Comparison of ENCODE assay signal across 9 mouse cellular contexts in the genomic region with DNA sequence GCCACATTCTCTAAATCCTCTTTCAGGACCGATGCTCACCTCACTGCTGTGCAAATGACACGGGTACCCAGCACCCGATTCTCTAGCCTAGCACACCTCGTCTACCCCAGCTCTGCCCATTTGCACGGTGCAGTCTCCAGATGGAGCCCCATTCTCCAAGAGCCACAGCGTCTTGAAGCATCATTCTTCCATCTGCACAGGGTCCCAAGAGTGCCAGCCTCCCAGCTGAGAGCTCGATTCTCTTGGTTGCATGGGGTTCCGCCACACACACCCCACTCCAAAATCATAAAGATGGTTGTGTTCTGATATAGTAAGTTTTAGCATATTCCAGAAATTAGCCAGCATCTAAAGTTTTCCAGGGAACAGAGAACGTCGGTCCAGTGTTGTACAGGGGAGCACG. TPM values are rescaled to one million over a fixed set of nuclear protein-coding genes. Genes with fewer than 3 reads are reported as not detected.
DNase-seq lines count a peak whose midpoint lies in the region; ATAC-seq lines count a peak whose summit lies in the region.
"Had no signal": no experiment of that assay in that cellular context is flagged by ENCODE, and none has a peak within 500 bp of the region (broad histone marks: within the 10 kb centered on the region; RNA-seq: fewer than 3 reads in every experiment).

No protein-coding gene starts in this region.

- H3K27me3 ChIP-seq in lung, embryonic 16.5 days (ENCODE audit: control insufficient read depth, insufficient read depth, low read depth, low read length): peaks cover 7% of the 10 kb centered on the region; the same call in 1 of the 2 replicates
- peaks cover 11% of the 10 kb centered on the region; the same call in 1 of the 2 replicates for H3K27me3 ChIP-seq in liver, embryonic 13.5 days

- no peaks in the 10 kb centered on the region for H3K9me3 ChIP-seq in lung, embryonic 16.5 days (ENCODE audit: control insufficient read depth, low read length)
- no peaks in the 10 kb centered on the region for H3K9me3 ChIP-seq in liver, embryonic 13.5 days (replicated peaks)

- intact Hi-C loops in left cerebral cortex, postnatal 10 days (cut with DNase I): no loop called here

- 5% methylated on average over 11 of the region's 11 CpGs for WGBS in lung, embryonic 16.5 days
- WGBS in liver, embryonic 13.5 days (ENCODE audit: insufficient replicate concordance): 6% methylated on average over 11 of the region's 11 CpGs

- H3K9ac ChIP-seq in lung, embryonic 16.5 days (ENCODE audit: low read length): peak overlapping the region; percentile 26; the same call in 1 of the 2 replicates
- peak overlapping the region; percentile 40 for H3K9ac ChIP-seq in liver, embryonic 13.5 days

- no peaks in the 10 kb centered on the region for H3K36me3 ChIP-seq in lung, embryonic 16.5 days (ENCODE audit: control insufficient read depth, insufficient read depth, low read length)
- H3K36me3 ChIP-seq in liver, embryonic 13.5 days: peaks cover 24% of the 10 kb centered on the region

- DNase-seq in cerebellum, adult 18-20 months: peak; percentile 28 to 39
- DNase-seq in cerebellum, adult 8-10 months: no peak
- DNase-seq in lung, postnatal 25 days (ENCODE audit: low spot score): no peak
- DNase-seq in liver, embryonic 13.5 days: no peak
- DNase-seq in thymus, postnatal 10 days (ENCODE audit: low spot score in 2 of 2): no peak
- DNase-seq in left cerebral cortex, postnatal 10 days (ENCODE audit: extremely low spot score in 1 of 2, low spot score in 2 of 2): no peak
- DNase-seq in kidney, postnatal 14 days: no peak
- DNase-seq: left cerebral cortex, postnatal 4 days had no signal

- H3K4me2 ChIP-seq in lung, embryonic 16.5 days (ENCODE audit: low read depth, low read length): peak overlapping the region; percentile 49
- peak overlapping the region; percentile 69 for H3K4me2 ChIP-seq in liver, embryonic 13.5 days

- peaks cover 19% of the 10 kb centered on the region for H3K4me1 ChIP-seq in lung, embryonic 16.5 days (replicated peaks; ENCODE audit: control insufficient read depth, insufficient read depth, low read length)
- peaks cover 89% of the 10 kb centered on the region for H3K4me1 ChIP-seq in liver, embryonic 13.5 days (replicated peaks)

- ATAC-seq in lung, embryonic 16.5 days (ENCODE audit: low read depth): no peak
- ATAC-seq in liver, embryonic 13.5 days (ENCODE audit: low read depth): no peak

- H3K27ac ChIP-seq in lung, embryonic 16.5 days (ENCODE audit: low read length): no peak overlapping the region
- peak overlapping the region; percentile 66 for H3K27ac ChIP-seq in liver, embryonic 13.5 days

- H3K4me3 ChIP-seq in lung, embryonic 16.5 days (ENCODE audit: low read length): peak overlapping the region; percentile 30
- peak overlapping the region; percentile 40 for H3K4me3 ChIP-seq in liver, embryonic 13.5 days (replicated peaks)

RNA-seq across cellular contexts. Expression of gene Trhr2, which starts 17.2 kb away (rescaled TPM):
- not detected in 2 replicates for polyA plus RNA-seq in lung, embryonic 16.5 days (2015; fragmentation: Nextera tagmentation; extraction: Ambion mirVana)
- polyA plus RNA-seq in liver, embryonic 13.5 days (2015; fragmentation: Nextera tagmentation; extraction: Ambion mirVana): not detected in 2 replicates
- 1 to 10 TPM; 1.4 to 1.9 TPM for total RNA-seq in left cerebral cortex, postnatal 10 days (2021)

RNA-seq across cellular contexts. Expression of gene Zc3h18, which starts 33.1 kb away (rescaled TPM):
- polyA plus RNA-seq in lung, embryonic 16.5 days (2015; fragmentation: Nextera tagmentation; extraction: Ambion mirVana): 37.3 and 41.3 TPM in 2 replicates
- polyA plus RNA-seq in liver, embryonic 13.5 days (2015; fragmentation: Nextera tagmentation; extraction: Ambion mirVana): 30.2 and 35.0 TPM in 2 replicates
- total RNA-seq in left cerebral cortex, postnatal 10 days (2021): 10 to 100 TPM; 32.6 to 33.4 TPM

Comparison
In these comparisons a context has a peak if more than half of its experiments do, and no peak if none do; other contexts are left out.
1. DNase-seq: peak in cerebellum, adult 18-20 months (2 of 2); none in cerebellum, adult 8-10 months (single experiment), lung, postnatal 25 days (single experiment), liver, embryonic 13.5 days (single experiment), thymus, postnatal 10 days (0 of 2), left cerebral cortex, postnatal 10 days (0 of 2) and kidney, postnatal 14 days (single experiment).